Mouse (Mus musculus) macrophage (primary cell): ENCODE data around the gene Trim13. TPM values are rescaled to one million over a fixed set of nuclear protein-coding genes. Genes with fewer than 3 reads are reported as not detected.
"Not testable (repeated sequence)": the region's sequence is repeated elsewhere in the genome, so short reads cannot be mapped to it uniquely, and the experiment has no call there.

Experiments
- H3K27ac ChIP-seq: fragments of 350-480 bp; formaldehyde crosslinking; 2 replicates; pipeline ENCODE4 v1.9.0; 2021
- H3K36me3 ChIP-seq: fragments of 350-480 bp; formaldehyde crosslinking; 2 replicates; pipeline ENCODE4 v1.9.0; 2021; ENCODE audit errors: inconsistent target
- H3K4me3 ChIP-seq: fragments of 350-480 bp; formaldehyde crosslinking; 2 replicates; pipeline ENCODE4 v1.9.0; 2021; ENCODE audit errors: inconsistent target
- H3K79me2 ChIP-seq: fragments of 350-480 bp; formaldehyde crosslinking; 2 replicates; pipeline ENCODE4 v1.9.0; 2021; ENCODE audit errors: inconsistent target
- WGBS: methylation state at CpG from one replicate; pipeline ENCODE4 v1.1.7; 2026; ENCODE audit warnings: inconsistent platforms; ENCODE audit not compliant: missing documents; 5-methylcytosine and 5-hydroxymethylcytosine counted together
- polyA plus RNA-seq: library from polyadenylated mRNA; stranded (reverse); fragments of 250-400 nt; gene quantifications from 3 replicates; pipeline ENCODE4 v1.2.4, GENCODE M21; 2018; ENCODE audit warnings: inconsistent platforms
- total RNA-seq, 78 experiments: library from RNA; depleted of rRNA; stranded (reverse); fragments of 250-400 nt; gene quantifications; 1 replicate in 9 of 78; 2 replicates in 24 of 78; 3 replicates in 43 of 78; 4 replicates in 2 of 78; pipeline ENCODE4 v1.2.4; 2018; ENCODE audit warnings: inconsistent platforms in 56 of 78

Gene Trim13
- total RNA-seq (2018; cell fraction: chromatin; rRNA removed), result 10 to 100 TPM in 10 of 26 experiments, 1 to 10 TPM in 16; 2.1 to 38.3 (median 6.0) TPM
- 10 to 100 TPM in 10 of 26 experiments, 1 to 10 TPM in 16; 5.5 to 41.2 (median 7.3) TPM for total RNA-seq (2018; cell fraction: cytosol; rRNA removed)
- total RNA-seq (2018; cell fraction: nucleus; rRNA removed), result 10 to 100 TPM in 14 of 26 experiments, 1 to 10 TPM in 12; 5.6 to 35.1 (median 10.7) TPM
- 6.3 to 8.2 TPM (median 7.2 TPM) in 3 replicates for polyA plus RNA-seq

DNA sequence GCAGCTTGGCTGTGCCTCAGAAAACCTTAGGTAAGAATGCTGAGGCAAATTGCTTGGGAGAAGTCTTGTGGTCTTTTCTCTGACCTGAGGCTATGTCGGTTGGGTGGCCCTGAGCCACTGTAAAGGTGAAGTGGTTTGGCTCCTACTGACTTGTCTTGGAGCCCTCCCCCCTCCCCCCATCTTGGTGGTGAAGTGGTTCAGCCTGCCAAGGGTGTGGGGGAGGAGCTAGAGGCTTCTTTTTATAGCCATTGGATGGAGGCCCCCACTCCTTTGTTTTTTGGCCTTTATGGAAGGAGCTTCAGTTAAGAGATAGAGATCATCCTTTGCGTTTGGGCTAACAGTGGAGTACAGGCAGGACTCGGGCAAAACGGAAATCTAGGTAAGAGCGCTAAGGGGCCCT, at the start of gene Trim13:
TSS of gene Trim13 (plus strand) at position 280 of the 400 bp plus-strand sequence.
- 71% methylated on average over 5 of the region's 5 CpGs for WGBS
- Histone ChIP-seq H3K27ac (no peak within 1 kb of the TSS), H3K36me3 (no peaks in the 10 kb centered on the region), H3K4me3 (peak within 1 kb of the TSS; percentile 37), H3K79me2 (no peaks in the 10 kb centered on the region; the same call in 1 of the 2 replicates)

- Histone ChIP-seq H3K79me2 (peaks cover 40% of the 10 kb centered on the region), H3K36me3 (peaks cover 11% of the 10 kb centered on the region; the same call in 1 of the 2 replicates), H3K4me3 (no peak overlapping the region), H3K27ac (peak overlapping the region; percentile 51)
- 10% methylated on average over 1 of the region's 1 CpGs for WGBS
These were observed 49.4 kb upstream of the Trim13 start for GRCm38 (mm10) chr14:61548614-61549013.

GRCm38 (mm10) chr14:61555931-61556288, 42.1 kb upstream of the Trim13 start:
- WGBS, result 3% methylated on average over 6 of the region's 6 CpGs
- Histone ChIP-seq H3K27ac (peak overlapping the region; percentile 33; the same call in 1 of the 2 replicates), H3K4me3 (peak overlapping the region; percentile 62), H3K36me3 (no peaks in the 10 kb centered on the region), H3K79me2 (peaks cover 54% of the 10 kb centered on the region)

DNA sequence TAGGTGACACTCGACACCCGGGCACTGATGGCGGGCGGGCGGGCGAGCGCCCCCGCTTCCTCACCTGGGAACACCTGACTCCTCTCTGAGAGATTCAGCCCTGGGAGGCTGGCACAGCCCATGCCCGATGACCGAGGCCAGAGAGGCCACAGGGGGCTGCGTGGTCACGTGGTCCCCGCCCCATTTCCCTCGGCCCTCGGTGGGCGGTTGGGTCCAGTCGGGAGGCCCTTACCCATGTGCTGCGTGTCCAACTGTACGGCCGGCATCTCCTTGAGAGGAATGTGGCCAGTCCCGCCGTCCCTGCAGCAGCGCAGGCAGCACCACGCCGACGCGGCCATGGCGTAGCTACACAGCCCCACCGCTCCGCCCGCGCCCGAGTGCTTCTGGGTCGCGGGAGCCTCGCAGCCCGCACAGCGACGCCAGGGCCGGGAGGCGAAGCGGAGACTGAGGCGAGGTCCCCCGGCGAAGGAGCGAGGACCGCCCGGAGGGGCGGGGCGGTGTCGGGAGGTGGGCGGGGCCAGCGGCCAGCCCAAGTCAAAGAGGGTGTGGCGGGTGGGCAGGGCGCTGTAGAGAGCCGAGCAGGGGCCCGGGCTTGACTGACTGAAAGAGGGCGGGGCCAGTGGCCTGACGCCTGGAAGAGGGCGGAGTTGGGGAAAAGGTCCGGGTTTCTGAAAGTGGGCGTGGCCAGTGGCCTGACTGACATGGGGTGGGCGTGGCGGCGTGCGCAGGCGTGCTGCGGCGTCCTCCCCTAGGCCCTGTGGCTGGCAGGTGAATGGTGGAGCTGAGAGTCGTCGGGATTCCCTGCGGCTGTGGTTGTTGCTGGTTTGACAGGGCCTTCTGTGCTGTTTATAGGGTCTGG, 41.5 kb upstream of the Trim13 start, which contains the start of gene Spryd7:
TSS of gene Spryd7 (minus strand) at position 598 of the 859 bp plus-strand sequence.
- peak within 1 kb of the TSS; percentile 70 for H3K4me3 ChIP-seq
- peak within 1 kb of the TSS; percentile 36; the same call in 1 of the 2 replicates for H3K27ac ChIP-seq
- H3K36me3 ChIP-seq, result no peaks in the 10 kb centered on the region
- peaks cover 48% of the 10 kb centered on the region for H3K79me2 ChIP-seq
- under 1% methylated on average over 68 of the region's 72 CpGs for WGBS

- WGBS, result 96% methylated on average over 6 of the region's 6 CpGs
- Histone ChIP-seq H3K36me3 (no peaks in the 10 kb centered on the region), H3K4me3 (no peak overlapping the region), H3K27ac (no peak overlapping the region), H3K79me2 (peaks cover 24% of the 10 kb centered on the region)
These were observed 39.1 kb upstream of the Trim13 start for GRCm38 (mm10) chr14:61558901-61559300.

DNA sequence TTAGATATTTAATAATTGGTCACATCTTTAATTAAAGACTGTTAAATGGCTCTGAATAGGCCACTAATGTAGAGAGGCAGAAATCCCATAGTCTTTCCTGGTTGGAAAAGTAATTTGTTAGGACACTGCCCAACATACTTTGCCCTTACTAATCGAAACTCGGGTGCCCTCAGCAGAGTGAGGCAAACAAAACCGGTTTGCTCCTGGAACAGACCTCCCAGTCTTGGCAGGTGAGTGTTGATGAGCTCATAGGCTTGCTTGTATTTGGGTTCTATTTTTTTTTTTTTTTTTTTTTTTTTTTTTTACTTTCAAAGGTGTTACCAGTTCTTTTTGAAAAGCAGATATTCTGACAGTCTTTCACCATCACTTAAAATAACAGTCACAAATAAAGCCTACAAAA, 38.2 kb upstream of the Trim13 start:
- no peak overlapping the region for H3K27ac ChIP-seq
- no peaks in the 10 kb centered on the region for H3K36me3 ChIP-seq
- peaks cover 15% of the 10 kb centered on the region for H3K79me2 ChIP-seq
- no peak overlapping the region for H3K4me3 ChIP-seq
- WGBS, result 91% methylated on average over 3 of the region's 3 CpGs

DNA sequence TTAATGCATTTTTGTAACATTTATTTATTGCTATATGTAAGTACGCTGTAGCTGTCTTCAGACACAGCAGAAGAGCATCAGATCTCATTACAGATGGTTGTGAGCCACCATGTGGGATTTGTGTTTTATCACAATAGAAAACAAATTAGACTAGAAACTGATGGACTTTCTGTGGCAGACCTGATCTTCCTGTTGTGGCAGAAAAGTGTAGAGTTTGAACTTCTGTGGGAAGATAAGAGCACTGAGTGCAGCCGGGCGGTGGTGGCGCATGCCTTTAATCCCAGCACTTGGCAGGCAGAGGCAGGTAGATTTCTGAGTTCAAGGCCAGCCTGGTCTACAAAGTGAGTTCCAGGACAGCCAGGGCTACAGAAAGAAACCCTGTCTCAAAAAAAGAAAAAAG, 31.8 kb upstream of the Trim13 start:
- H3K4me3 ChIP-seq, H3K79me2 ChIP-seq, H3K36me3 ChIP-seq, H3K27ac ChIP-seq: not testable (repeated sequence)
- 85% methylated on average over 4 of the region's 4 CpGs for WGBS

GRCm38 (mm10) chr14:61569344-61569743, 28.7 kb upstream of the Trim13 start:
- H3K27ac ChIP-seq, result no peak overlapping the region
- 64% methylated on average over 2 of the region's 2 CpGs for WGBS
- no peaks in the 10 kb centered on the region for H3K36me3 ChIP-seq
- no peak overlapping the region for H3K4me3 ChIP-seq
- H3K79me2 ChIP-seq, result no peaks in the 10 kb centered on the region

GRCm38 (mm10) chr14:61571366-61571765, 26.7 kb upstream of the Trim13 start:
- no peak overlapping the region for H3K4me3 ChIP-seq
- H3K36me3 ChIP-seq, result no peaks in the 10 kb centered on the region
- H3K27ac ChIP-seq, result no peak overlapping the region
- H3K79me2 ChIP-seq, result no peaks in the 10 kb centered on the region
- 17% methylated on average over 4 of the region's 4 CpGs for WGBS

GRCm38 (mm10) chr14:61572131-61572530, 25.9 kb upstream of the Trim13 start:
- H3K79me2 ChIP-seq, result no peaks in the 10 kb centered on the region
- H3K4me3 ChIP-seq, result no peak overlapping the region
- WGBS, result 93% methylated on average over 2 of the region's 2 CpGs
- H3K27ac ChIP-seq, result no peak overlapping the region
- no peaks in the 10 kb centered on the region for H3K36me3 ChIP-seq

DNA sequence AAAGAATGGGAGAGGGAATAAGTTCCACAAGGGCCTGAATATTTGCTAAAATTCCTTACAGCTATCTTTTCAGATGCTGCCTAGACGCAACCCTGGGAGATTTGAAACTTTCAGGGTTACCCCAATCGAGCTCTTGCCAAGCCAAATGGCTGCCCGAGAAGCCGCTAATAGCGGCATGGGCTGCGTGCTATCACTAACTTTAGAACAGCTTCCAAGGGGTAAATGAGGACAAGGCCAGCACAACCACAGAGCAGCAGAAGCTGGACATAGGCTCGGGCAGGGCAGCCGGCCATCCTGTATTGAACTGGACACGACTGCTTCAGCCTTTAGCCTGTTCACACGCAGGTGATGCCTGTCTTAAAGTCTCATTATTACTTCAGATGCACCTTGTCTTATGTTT, 23.0 kb upstream of the Trim13 start:
- 91% methylated on average over 10 of the region's 10 CpGs for WGBS
- Histone ChIP-seq H3K4me3 (no peak overlapping the region), H3K27ac (no peak overlapping the region), H3K36me3 (no peaks in the 10 kb centered on the region), H3K79me2 (no peaks in the 10 kb centered on the region)

- WGBS, result 91% methylated on average over 8 of the region's 8 CpGs
- H3K36me3 ChIP-seq, result no peaks in the 10 kb centered on the region
- H3K27ac ChIP-seq, result no peak overlapping the region
- H3K79me2 ChIP-seq, result no peaks in the 10 kb centered on the region
- no peak overlapping the region for H3K4me3 ChIP-seq
These were observed 22.1 kb upstream of the Trim13 start for GRCm38 (mm10) chr14:61575941-61576340.

DNA sequence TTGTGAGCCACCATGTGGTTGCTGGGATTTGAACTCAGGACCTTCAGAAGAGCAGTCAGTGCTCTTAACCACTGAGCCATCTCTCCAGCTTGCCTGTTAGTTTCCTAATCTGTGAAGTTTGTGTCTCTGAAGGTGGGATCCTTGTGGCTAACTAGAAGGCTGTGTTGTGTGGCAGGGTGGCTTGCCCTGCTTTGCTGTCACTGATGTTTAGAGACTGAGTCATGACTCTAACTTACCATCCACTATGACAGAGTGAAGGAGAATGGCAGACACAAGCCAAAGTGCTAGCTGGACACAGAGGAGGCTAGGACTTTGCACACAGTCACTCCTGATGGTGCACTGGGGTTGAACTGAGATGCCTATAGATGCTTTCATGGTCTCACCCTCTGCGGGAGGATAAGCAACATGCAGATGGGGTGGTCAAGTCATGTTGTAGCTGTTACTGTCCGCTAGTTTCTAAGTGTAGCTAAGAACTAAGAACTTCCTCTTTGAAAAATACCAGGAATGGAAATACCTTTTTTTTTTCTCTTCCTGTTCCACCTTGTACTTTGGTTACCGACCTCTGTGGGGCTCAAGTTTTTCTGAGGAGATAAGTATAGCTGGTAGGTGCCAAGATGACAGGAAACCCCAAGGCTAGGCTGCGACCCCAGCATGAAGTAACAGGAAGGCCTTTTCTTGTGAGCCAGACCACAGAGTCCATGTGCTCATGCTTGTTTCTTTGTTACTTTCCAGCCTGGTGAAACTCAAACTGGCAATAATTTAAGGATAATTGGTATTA, 8.6 kb upstream of the Trim13 start:
- H3K27ac ChIP-seq, result no peak overlapping the region
- 16% methylated on average over 4 of the region's 4 CpGs for WGBS
- H3K4me3 ChIP-seq, result no peak overlapping the region

DNA sequence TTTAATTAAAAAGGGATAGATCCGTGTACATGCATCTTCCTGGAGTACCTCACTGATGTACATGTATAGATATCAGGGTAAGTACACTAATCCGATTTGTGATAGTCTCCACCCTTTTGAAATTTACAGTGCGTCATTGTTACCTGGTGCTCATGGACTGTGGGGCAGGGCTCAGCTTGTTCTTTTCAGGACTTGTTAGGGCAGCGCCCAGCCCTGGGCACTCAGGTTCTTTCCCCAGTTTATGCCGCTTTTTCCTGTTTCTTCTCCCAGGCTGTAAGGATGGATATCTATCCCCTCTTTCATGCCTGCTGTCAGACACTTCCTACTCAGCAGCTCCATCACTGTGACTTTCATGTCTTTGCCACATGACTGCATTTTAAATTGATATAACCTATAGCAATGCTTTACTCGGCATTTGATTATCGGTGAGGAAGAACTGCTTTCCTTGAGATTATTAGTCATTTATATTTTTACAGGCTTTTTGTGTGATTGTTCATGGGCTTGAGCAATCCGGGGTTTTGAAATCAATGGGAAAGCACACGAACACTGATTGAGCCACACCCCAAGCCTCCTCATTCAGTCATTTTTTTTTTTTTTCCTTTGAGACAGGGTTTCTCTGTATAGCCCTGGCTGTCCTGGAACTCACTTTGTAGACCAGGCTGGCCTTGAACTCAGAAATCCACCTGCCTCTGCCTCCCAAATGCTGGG, 1.2 kb upstream of the Trim13 start:
- Histone ChIP-seq H3K79me2 (no peaks in the 10 kb centered on the region; the same call in 1 of the 2 replicates), H3K36me3 (no peaks in the 10 kb centered on the region), H3K27ac (no peak overlapping the region), H3K4me3 (no peak overlapping the region)
- 62% methylated on average over 9 of the region's 9 CpGs for WGBS

More for the DNA sequence above, 8.6 kb upstream of the Trim13 start:
- Histone ChIP-seq H3K36me3 (no peaks in the 10 kb centered on the region), H3K79me2 (no peaks in the 10 kb centered on the region)
